Mouse (Mus musculus): ENCODE results near the gene Nsun2.

DNA sequence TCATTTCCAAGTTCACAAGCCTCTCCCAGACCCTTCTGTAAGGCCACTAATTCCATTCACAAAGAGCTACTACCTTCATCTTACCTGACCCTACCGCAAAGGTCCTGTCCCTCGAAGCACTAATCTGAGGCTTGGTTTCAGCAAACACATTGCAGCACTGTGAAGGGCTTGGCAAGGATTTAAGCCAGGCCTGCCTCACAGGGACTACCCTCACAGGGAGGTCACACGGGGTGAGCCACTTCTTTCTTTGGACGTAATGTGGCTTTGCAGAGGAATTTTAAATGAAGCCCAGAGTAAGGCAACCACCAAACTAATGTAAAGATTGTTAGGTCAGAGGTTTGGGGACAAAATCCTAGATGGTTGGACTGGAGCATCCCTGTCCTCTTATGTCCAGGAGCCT, 107.0 kb downstream of the Nsun2 start:
- TF ChIP-seq POLR2A (IDR thresholded peaks at IDR 0.05; ENCODE audit: control insufficient read depth, extremely low read depth, insufficient read depth, low read length, poor library complexity) (no peak), CTCF (IDR thresholded peaks at IDR 0.05; ENCODE audit: borderline replicate concordance, control insufficient read depth, extremely low read depth, insufficient read depth, low read length, poor library complexity) (no peak)
